Mouse (Mus musculus): ENCODE results near the gene Lmo1. TPM values are rescaled to one million over a fixed set of nuclear protein-coding genes. Genes with fewer than 3 reads are reported as not detected.
"Not testable (repeated sequence)": the region's sequence is repeated elsewhere in the genome, so short reads cannot be mapped to it uniquely, and the experiment has no call there.

Gene Lmo1
- total RNA-seq, 2 experiments from 2014 or later, result 2.4 to 3.1 TPM

DNA sequence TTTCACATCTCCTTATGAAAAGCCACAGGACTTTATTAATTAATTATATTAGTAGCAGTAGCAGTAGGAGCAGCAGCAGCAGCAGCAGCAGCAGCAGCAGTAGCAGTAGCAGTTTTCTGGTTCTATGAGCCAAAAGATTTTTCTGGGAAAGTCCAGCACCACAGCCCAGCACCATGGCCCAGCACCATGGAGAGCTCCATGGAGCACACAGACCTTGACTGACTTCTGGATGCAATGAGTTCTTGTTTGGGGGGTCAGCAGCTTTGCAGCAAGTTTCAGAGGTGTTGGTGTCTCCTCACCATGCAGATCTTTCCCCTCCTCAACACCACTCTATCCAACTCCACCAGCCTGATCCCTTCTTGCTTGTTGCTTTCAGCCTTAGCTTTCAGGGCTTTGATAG lies 45.6 kb downstream of the Lmo1 start:
- intact Hi-C loops (cut with DNase I), result no loop called here
- DNase-seq, result peak in 1 of 2 experiments; percentile 22

DNA sequence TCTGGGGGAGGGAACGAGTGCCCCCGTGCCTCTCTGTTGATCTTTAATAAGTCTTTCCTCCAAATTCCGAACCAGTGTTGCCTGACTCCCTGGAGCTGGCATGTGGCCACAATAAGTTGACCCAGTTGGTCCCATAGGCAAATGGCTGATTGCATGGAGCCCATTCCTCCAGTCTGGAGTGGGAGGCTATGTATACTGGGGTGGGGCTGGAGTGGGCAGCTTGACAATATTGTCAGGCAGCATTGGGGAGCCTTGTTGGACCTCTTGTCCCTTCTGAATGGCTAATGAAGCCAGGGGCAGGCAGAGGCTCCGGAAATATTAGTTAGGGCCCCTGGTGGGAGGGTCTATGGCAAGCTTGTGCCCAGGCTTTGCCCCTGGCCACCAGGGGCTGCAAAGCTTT lies 59.1 kb downstream of the Lmo1 start:
- DNase-seq, result no peak
- intact Hi-C loops (cut with DNase I), result no loop called here

DNA sequence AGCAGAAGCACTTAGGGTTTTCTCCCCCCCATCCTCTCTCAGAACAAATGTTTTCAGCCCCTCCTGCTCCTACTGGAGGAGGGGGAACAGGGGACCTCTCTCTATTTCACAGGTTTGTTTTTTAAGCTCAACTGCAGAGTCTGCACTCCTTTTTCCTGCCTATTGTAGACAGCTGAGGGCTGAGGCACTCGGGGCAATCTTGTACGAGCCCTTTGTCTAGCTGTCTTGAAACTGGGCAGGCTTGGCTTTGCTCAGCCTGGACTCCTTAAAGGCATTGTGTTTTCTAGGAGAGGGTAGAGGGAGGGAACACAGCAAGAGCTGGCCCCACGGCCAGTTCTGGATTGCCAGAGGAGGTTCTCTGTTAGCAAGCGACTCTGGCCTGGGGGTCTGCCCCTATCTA lies 59.5 kb downstream of the Lmo1 start:
- DNase-seq; intact Hi-C loops (cut with DNase I): not testable (repeated sequence)

DNA sequence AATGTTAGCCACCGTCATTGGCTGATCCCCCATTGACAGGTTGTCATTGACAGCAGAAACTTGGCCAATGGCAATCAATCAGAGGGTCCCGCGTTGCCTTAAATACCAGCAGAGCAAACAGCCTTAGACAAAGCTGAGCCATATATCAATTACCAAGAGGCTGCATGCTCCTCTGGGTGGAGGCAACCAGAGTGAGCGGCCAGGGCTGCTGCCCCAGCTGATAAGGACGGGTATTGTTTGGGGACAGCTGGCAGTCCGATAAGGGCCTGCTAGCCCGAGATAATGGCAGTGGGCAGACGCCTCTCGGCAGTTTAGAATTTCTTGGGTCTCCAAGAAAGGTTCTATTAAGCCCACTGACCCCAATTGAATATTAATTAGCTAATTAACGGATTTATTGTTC lies 60.1 kb downstream of the Lmo1 start:
- intact Hi-C loops (cut with DNase I), result no loop called here
- DNase-seq, result no peak

- no peak for DNase-seq
- intact Hi-C loops (cut with DNase I), result no loop called here
Measured at GRCm38 (mm10) chr7:109111000-109111399, 64.0 kb downstream of the Lmo1 start.

DNA sequence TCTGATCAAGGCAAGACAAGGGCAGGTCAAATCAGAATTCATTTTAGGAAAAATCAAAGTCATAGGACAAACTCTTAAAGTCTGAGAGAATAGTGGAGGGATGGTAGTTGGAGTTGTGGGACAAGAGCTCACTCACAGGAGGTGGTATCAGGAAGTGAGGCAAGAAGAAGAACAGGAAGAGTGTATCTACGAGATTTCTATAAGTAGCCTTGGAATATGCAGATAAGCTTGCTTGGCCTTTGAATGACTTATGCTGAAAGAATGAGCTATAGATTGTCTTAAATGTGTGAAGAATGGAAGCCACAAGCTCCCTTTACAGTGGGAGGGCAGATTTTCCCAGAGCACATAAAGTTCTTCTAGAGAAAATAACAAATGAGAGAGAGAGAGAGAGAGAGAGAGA lies 70.1 kb downstream of the Lmo1 start:
- DNase-seq, result no peak
- intact Hi-C loops (cut with DNase I), result no loop called here

GRCm38 (mm10) chr7:109101167-109101566 lies 73.8 kb downstream of the Lmo1 start:
- DNase-seq, result no peak
- intact Hi-C loops (cut with DNase I), result no loop called here

DNA sequence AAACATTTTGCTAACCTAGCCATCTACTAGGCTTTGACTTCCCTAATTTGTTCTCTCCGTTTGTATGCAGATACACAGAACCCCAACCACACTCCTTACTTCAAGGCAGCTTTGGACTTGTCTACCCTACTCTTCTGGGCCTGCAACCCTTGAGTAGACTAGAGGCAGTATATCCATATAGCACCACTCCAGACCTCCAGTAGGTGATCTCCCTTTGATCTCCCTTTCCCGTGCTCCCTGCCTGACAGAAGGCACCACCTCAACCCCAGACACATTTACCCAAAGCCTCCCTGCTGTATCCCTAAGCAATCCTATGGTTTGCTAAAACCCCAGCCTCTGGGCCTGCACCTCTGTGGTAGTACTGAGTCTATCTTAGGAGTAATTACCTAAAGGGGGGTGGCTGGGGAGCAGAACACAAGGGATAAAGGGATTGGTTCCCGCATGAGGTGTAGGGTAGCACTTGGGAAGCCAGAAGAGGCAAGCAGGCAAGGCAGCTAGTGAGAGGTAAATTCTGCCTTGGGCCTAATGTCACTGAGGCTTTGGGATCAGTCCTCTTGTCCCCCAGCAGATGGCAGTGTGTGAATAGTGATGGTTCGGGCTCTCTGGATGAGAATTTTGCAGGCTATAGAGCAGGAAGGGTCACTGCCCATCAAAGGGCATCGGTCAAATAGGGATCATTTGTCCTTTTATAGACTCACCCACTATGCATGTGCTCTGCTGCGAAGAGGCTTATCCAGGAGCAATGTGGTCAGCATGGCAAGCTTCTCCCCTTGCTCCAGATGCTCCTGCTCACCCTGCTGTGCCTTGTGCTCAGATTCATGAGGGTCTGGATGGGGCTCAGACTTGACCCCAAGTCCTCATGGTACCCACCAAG lies 76.6 kb downstream of the Lmo1 start:
- intact Hi-C loops (cut with DNase I), result loop anchor here (1.0 to 5.0 kb wide), 4 partner anchors 70 to 326 kb away; no protein-coding TSS in a partner anchor
- DNase-seq, result peak; percentile 5 to 6

- DNase-seq, result no peak
- intact Hi-C loops (cut with DNase I), result loop anchor here (5.0 kb wide), 1 partner anchor 120 kb away; no protein-coding TSS in a partner anchor
Measured at GRCm38 (mm10) chr7:109097203-109097602, 77.8 kb downstream of the Lmo1 start.

GRCm38 (mm10) chr7:109096618-109097017 lies 78.4 kb downstream of the Lmo1 start:
- intact Hi-C loops (cut with DNase I), result loop anchor here (5.0 kb wide), 1 partner anchor 121 kb away; no protein-coding TSS in a partner anchor
- no peak for DNase-seq

GRCm38 (mm10) chr7:109094294-109094693 lies 80.7 kb downstream of the Lmo1 start:
- intact Hi-C loops (cut with DNase I), result no loop called here
- no peak for DNase-seq

DNA sequence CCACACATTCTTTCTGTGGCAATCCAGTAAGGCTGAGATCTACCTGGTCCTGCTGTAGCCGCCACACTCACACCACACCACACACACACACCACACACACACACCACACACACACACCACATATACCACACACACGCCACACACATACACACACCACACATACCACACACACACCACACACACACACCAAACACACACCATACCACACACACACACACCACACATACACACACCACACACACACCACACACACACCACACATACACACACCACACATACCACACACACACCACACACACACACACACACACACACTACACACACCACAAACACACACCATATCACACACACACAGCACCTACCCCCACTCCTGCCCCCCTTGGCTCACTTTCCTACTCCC lies 83.7 kb downstream of the Lmo1 start:
- intact Hi-C loops (cut with DNase I), result not testable (repeated sequence)

More for the DNA sequence above, 83.7 kb downstream of the Lmo1 start:
- not testable (repeated sequence) for DNase-seq

Other genes starting within 250 kb of the Lmo1 start
- 10 to 100 TPM; 21.6 to 22.4 TPM for gene Nlrp10, start 245.0 kb downstream of the Lmo1 start, total RNA-seq (2021)
- gene Eif3f, start 240.8 kb downstream of the Lmo1 start, total RNA-seq (2021), result 10 to 100 TPM; 90.4 to 91.4 TPM
- gene Tub, start 224.9 kb downstream of the Lmo1 start, total RNA-seq (2021), result under 1 TPM; 0.14 to 0.67 TPM
- under 1 TPM; 0.87 to 0.97 TPM for gene Ric3, start 91.9 kb downstream of the Lmo1 start, total RNA-seq (2021)

All from heart, postnatal 36 days (tissue).